Mouse (Mus musculus): ENCODE measurements around the gene Glrx2. TPM values are rescaled to one million over a fixed set of nuclear protein-coding genes. Genes with fewer than 3 reads are reported as not detected.

Glrx2 gene
- polyA plus RNA-seq, 1 experiment from 2014 or later = 81.3 TPM

GRCm38 (mm10) chr1:143709966-143710626, 6.0 kb upstream of the Glrx2 start:
- Histone ChIP-seq H3K27ac (ENCODE audit: low read length) (no peak overlapping the region), H3K36me3 (ENCODE audit: control insufficient read depth, insufficient read depth, low read length) (no peaks in the 10 kb centered on the region), H3K4me3 (ENCODE audit: low read length) (no peak overlapping the region), H3K9ac (ENCODE audit: low read depth, low read length) (no peak overlapping the region), H3K4me1 (ENCODE audit: control insufficient read depth, insufficient read depth, low read length) (no peaks in the 10 kb centered on the region), H3K27me3 (replicated peaks; ENCODE audit: control insufficient read depth, insufficient read depth, low read length) (no peaks in the 10 kb centered on the region), H3K9me3 (ENCODE audit: control insufficient read depth, low read length) (no peaks in the 10 kb centered on the region), H3K4me2 (ENCODE audit: low read depth, low read length) (no peak overlapping the region)
- WGBS = 63% methylated on average over 7 of the region's 7 CpGs
- ATAC-seq = 0 out of 2 replicates have a peak, but pooled peaks have one; percentile 44

DNA sequence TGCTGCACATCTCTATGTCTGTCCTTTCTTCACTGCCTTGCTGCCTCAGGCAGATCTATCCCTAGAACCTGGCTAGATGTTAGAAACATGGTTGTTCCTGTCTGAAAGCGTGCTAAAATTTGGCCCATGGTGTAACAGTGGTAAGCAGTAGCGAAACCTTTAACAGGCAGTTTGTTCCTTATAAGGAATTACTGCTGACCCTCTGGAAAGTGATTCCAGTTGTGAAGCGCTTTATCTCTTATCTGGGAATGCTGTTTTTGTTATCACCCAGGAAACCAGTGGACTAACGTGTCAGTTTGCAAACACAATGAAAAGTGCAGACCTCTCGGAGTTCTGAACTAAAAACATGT, 5.5 kb upstream of the Glrx2 start:
- H3K36me3 ChIP-seq (ENCODE audit: control insufficient read depth, insufficient read depth, low read length) = no peaks in the 10 kb centered on the region
- ATAC-seq = no peak
- H3K4me1 ChIP-seq (ENCODE audit: control insufficient read depth, insufficient read depth, low read length) = no peaks in the 10 kb centered on the region
- no peak overlapping the region for H3K27ac ChIP-seq (ENCODE audit: low read length)
- no peak overlapping the region for H3K4me2 ChIP-seq (ENCODE audit: low read depth, low read length)
- H3K4me3 ChIP-seq (ENCODE audit: low read length) = no peak overlapping the region
- no peaks in the 10 kb centered on the region for H3K9me3 ChIP-seq (ENCODE audit: control insufficient read depth, low read length)
- WGBS = 56% methylated on average over 5 of the region's 5 CpGs
- no peaks in the 10 kb centered on the region for H3K27me3 ChIP-seq (replicated peaks; ENCODE audit: control insufficient read depth, insufficient read depth, low read length)
- H3K9ac ChIP-seq (ENCODE audit: low read depth, low read length) = no peak overlapping the region

GRCm38 (mm10) chr1:143724456-143725064, 8.4 kb downstream of the Glrx2 start:
- no peak for ATAC-seq
- no peak overlapping the region for H3K4me2 ChIP-seq (ENCODE audit: low read depth, low read length)
- no peak overlapping the region for H3K27ac ChIP-seq (ENCODE audit: low read length)
- no peak overlapping the region for H3K4me3 ChIP-seq (ENCODE audit: low read length)
- no peaks in the 10 kb centered on the region for H3K36me3 ChIP-seq (ENCODE audit: control insufficient read depth, insufficient read depth, low read length)
- no peaks in the 10 kb centered on the region for H3K4me1 ChIP-seq (ENCODE audit: control insufficient read depth, insufficient read depth, low read length)
- H3K27me3 ChIP-seq (replicated peaks; ENCODE audit: control insufficient read depth, insufficient read depth, low read length) = no peaks in the 10 kb centered on the region
- 79% methylated on average over 5 of the region's 5 CpGs for WGBS
- no peak overlapping the region for H3K9ac ChIP-seq (ENCODE audit: low read depth, low read length)
- H3K9me3 ChIP-seq (ENCODE audit: control insufficient read depth, low read length) = no peaks in the 10 kb centered on the region

DNA sequence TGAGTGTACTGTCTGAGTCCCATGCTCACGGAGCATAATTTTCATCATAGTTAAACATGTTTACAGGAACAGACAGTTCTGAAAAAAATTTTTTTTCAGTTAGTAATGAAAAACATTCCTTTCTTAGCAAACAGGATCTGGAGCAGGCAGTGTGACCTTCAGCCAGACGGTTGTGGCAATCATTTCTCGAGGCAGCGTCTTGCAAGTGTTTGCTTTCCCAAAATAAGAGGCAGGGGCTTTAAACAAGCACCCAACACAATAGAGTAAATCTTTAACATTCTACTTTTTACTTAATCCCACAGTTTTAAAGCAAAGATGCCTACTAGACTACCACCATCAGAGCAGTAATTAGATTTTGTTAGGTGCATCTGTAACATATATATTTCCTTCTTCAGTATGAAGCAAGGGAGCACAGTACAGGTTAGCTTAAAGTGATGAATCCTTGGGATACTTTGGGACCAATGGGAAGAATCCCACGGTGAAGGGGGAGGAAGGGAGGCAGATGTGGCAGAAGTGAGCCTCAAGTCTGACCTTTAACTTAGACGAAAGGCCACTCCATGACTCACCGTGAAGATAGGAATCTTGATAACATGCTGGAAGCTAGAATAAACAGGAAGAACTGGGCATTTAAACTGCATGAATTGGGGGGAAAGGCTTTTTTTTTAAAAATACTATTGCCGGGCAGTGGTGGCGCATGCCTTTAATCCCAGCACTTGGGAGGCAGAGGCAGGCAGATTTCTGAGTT, 11.7 kb downstream of the Glrx2 start:
- H3K4me3 ChIP-seq (ENCODE audit: low read length) = no peak overlapping the region
- no peak overlapping the region for H3K27ac ChIP-seq (ENCODE audit: low read length)
- 0 out of 2 replicates have a peak, but pooled peaks cover 2% of the 10 kb centered on the region for H3K9me3 ChIP-seq (ENCODE audit: control insufficient read depth, low read length)
- H3K36me3 ChIP-seq (ENCODE audit: control insufficient read depth, insufficient read depth, low read length) = no peaks in the 10 kb centered on the region
- no peaks in the 10 kb centered on the region for H3K27me3 ChIP-seq (replicated peaks; ENCODE audit: control insufficient read depth, insufficient read depth, low read length)
- no peak overlapping the region for H3K4me2 ChIP-seq (ENCODE audit: low read depth, low read length)
- peak; percentile 55; the same call in 1 of the 2 replicates for ATAC-seq
- no peaks in the 10 kb centered on the region for H3K4me1 ChIP-seq (ENCODE audit: control insufficient read depth, insufficient read depth, low read length)
- no peak overlapping the region for H3K9ac ChIP-seq (ENCODE audit: low read depth, low read length)
- WGBS = 44% methylated on average over 9 of the region's 9 CpGs

DNA sequence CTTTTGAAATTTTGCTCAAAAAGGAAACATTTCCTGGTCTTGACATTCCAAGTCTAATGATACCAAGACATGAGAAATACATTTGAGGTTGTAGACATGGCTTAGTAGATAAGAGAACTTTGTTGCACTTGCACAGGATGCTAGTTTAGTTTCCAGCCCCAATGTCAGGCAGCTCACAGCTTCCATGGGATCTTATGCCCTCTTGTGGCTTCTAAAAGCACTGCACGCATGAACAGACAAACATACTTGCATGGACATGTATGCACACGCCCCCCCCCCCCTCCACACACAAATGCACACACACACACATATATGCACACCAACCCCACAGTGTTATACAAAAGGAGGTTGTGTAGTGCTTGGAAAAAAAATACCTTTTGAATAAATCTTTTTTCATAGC, 14.8 kb downstream of the Glrx2 start:
- no peak overlapping the region for H3K9ac ChIP-seq (ENCODE audit: low read depth, low read length)
- H3K4me2 ChIP-seq (ENCODE audit: low read depth, low read length) = no peak overlapping the region
- no peak overlapping the region for H3K4me3 ChIP-seq (ENCODE audit: low read length)
- ATAC-seq = no peak
- H3K27ac ChIP-seq (ENCODE audit: low read length) = no peak overlapping the region
- no peaks in the 10 kb centered on the region for H3K4me1 ChIP-seq (ENCODE audit: control insufficient read depth, insufficient read depth, low read length)
- 94% methylated on average over 2 of the region's 2 CpGs for WGBS
- no peaks in the 10 kb centered on the region for H3K27me3 ChIP-seq (replicated peaks; ENCODE audit: control insufficient read depth, insufficient read depth, low read length)
- 0 out of 2 replicates have a peak, but pooled peaks cover 2% of the 10 kb centered on the region for H3K9me3 ChIP-seq (ENCODE audit: control insufficient read depth, low read length)
- H3K36me3 ChIP-seq (ENCODE audit: control insufficient read depth, insufficient read depth, low read length) = no peaks in the 10 kb centered on the region

DNA sequence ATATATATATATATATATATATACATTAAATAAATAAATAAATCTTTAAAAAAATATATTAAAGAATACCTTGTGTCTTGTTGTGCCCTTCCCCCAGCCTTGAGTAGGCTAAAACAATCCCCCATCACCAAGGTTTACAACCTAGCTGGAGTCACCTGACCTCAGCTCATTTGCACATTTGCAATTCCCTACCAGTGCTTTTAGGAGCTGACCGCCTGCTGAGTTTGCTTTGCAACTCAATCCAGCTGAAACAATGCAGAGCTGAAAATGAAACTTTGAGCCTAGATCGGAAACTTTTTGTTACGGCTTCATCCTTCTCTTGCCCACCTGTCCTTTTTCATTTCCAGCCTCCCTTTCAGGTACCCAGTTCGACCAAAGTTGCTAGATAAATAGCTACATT, 15.6 kb downstream of the Glrx2 start:
- H3K27me3 ChIP-seq (replicated peaks; ENCODE audit: control insufficient read depth, insufficient read depth, low read length) = no peaks in the 10 kb centered on the region
- H3K4me2 ChIP-seq (ENCODE audit: low read depth, low read length) = no peak overlapping the region
- no peak overlapping the region for H3K4me3 ChIP-seq (ENCODE audit: low read length)
- no peak for ATAC-seq
- 63% methylated on average over 4 of the region's 4 CpGs for WGBS
- no peak overlapping the region for H3K27ac ChIP-seq (ENCODE audit: low read length)
- H3K9me3 ChIP-seq (ENCODE audit: control insufficient read depth, low read length) = 0 out of 2 replicates have a peak, but pooled peaks cover 2% of the 10 kb centered on the region
- no peaks in the 10 kb centered on the region for H3K36me3 ChIP-seq (ENCODE audit: control insufficient read depth, insufficient read depth, low read length)
- H3K9ac ChIP-seq (ENCODE audit: low read depth, low read length) = no peak overlapping the region
- H3K4me1 ChIP-seq (ENCODE audit: control insufficient read depth, insufficient read depth, low read length) = no peaks in the 10 kb centered on the region

DNA sequence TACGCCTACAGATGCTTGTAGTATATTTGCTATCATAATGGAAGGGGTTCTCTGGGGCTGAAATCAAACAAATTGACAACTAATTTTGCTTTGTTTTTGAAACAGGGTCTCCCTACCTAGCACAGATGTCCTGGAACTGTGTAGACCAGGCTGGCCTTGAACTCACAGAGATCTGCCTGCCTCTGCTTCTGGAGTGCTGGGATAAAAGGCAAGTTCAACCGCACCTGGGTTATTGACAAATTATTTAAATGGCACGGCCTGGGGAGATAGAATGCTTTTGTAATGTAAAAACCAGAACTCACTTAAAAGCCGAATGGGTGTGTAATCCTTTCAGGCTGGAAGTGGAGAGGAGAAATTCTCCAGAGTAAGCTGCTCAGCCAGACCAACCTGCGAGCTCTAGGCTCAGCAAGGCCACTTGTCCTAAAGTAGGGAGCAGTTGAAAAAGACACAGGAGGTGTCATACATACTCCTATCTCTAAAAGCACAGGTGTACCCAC, 17.8 kb downstream of the Glrx2 start:
- Histone ChIP-seq H3K36me3 (ENCODE audit: control insufficient read depth, insufficient read depth, low read length) (no peaks in the 10 kb centered on the region), H3K9me3 (ENCODE audit: control insufficient read depth, low read length) (0 out of 2 replicates have a peak, but pooled peaks cover 2% of the 10 kb centered on the region), H3K4me2 (ENCODE audit: low read depth, low read length) (no peak overlapping the region), H3K4me3 (ENCODE audit: low read length) (no peak overlapping the region), H3K9ac (ENCODE audit: low read depth, low read length) (no peak overlapping the region), H3K4me1 (ENCODE audit: control insufficient read depth, insufficient read depth, low read length) (no peaks in the 10 kb centered on the region), H3K27ac (ENCODE audit: low read length) (no peak overlapping the region), H3K27me3 (replicated peaks; ENCODE audit: control insufficient read depth, insufficient read depth, low read length) (no peaks in the 10 kb centered on the region)
- 84% methylated on average over 5 of the region's 5 CpGs for WGBS
- ATAC-seq = no peak

DNA sequence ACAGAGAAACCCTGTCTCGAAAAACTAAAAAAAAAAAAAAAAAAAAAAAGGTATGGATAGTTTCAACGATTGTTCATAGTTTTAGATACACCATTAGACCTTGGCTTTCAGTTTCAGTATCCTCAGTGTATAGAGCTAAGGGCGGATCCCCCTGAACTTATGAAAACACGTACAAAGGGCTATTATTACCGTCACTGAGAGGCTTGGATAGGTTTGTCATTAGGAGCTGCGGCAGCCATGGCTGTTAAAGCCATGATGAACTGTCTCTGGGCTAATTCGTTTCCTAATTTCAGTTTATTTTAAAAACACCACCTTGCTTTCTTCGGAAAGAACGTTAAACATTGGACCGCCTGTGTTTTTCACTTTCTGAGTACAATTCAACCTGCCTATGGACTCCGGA, 22.7 kb downstream of the Glrx2 start:
- Histone ChIP-seq H3K9me3 (ENCODE audit: control insufficient read depth, low read length) (no peaks in the 10 kb centered on the region), H3K9ac (ENCODE audit: low read depth, low read length) (peak overlapping the region; percentile 91), H3K4me1 (ENCODE audit: control insufficient read depth, insufficient read depth, low read length) (peaks cover 5% of the 10 kb centered on the region), H3K4me2 (ENCODE audit: low read depth, low read length) (peak overlapping the region; percentile 90), H3K4me3 (ENCODE audit: low read length) (peak overlapping the region; percentile 80), H3K36me3 (ENCODE audit: control insufficient read depth, insufficient read depth, low read length) (peaks cover 8% of the 10 kb centered on the region; the same call in 1 of the 2 replicates), H3K27ac (ENCODE audit: low read length) (no peak overlapping the region), H3K27me3 (replicated peaks; ENCODE audit: control insufficient read depth, insufficient read depth, low read length) (no peaks in the 10 kb centered on the region)
- WGBS = 14% methylated on average over 10 of the region's 11 CpGs
- peak; percentile 60 for ATAC-seq

All from intestine, embryonic 16.5 days (tissue).